Mouse (Mus musculus) B cell, adult 2 months (primary cell): ENCODE results near the gene Bglap3.
"Not testable (repeated sequence)": the region's sequence is repeated elsewhere in the genome, so short reads cannot be mapped to it uniquely, and the experiment has no call there.

Source experiments
- DNase-seq, 2 experiments: peaks; one replicate each; pipeline ENCODE4 v3.0.0; 2022

The Bglap3 gene

DNA sequence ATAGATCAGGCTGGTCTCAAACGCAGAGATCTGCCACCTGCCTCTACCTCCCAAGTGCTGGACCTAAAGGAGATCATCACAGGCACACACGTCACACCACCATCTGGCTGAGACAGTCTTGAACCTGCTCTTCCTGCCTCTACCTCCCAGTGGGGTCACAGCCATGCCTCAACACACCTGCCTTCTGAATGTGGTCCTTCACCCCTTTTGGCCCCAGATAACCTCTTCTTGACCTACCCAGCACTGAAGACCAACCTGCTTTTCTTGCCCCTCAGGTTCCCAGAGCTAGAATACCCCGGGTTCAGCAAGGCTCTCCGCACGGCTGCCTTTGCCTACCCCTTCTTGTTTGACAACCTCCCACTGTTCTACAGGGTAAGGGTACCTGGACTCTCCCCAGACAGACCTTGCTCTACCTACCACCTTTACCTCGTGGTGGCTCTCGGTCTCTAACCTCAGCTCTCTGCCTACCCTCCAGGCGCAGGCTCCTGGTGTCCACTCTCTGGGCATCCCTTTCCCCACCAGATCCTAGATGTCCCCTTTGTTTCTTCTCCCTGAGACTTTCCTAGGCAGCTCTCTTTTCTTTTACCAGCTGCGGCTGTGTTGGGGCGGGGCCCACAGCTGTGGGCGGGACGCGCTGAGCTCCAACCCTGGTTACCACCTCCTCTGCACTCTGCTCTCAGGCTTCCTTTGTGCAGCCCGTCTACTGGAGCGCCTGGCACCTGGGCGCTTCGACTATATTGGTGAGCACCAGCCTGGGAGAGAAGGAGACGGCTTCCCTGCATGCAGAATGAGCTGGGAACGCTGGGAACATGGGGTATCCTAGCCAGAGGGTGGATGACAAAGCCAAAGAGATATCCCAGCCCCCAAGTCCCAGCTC lies 3.4 kb upstream of the Bglap3 start:
- peak in 1 of 2 experiments; percentile 16 for DNase-seq

- DNase-seq, result not testable (repeated sequence)
Observed at GRCm38 (mm10) chr3:88368511-88368910, 4.0 kb downstream of the Bglap3 start.

DNA sequence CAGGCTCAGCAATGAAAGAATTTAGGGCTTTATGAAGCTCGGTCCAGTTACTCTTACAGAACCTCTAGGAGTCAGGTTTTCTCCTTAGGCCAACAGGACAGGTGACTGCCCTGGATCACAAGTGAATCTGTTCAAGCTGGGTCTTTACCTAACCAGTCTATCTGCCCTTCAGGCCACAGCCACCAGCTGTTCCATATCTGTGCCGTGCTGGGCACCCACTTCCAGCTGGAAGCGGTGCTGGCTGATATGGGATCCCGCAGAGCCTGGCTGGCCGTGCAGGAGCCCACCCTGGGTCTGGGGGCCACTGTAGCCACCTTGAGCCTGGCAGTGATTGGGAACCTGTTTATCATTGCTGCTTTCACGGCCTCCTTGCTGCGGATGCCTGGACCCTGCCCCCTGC lies 5.0 kb downstream of the Bglap3 start:
- not testable (repeated sequence) for DNase-seq

DNA sequence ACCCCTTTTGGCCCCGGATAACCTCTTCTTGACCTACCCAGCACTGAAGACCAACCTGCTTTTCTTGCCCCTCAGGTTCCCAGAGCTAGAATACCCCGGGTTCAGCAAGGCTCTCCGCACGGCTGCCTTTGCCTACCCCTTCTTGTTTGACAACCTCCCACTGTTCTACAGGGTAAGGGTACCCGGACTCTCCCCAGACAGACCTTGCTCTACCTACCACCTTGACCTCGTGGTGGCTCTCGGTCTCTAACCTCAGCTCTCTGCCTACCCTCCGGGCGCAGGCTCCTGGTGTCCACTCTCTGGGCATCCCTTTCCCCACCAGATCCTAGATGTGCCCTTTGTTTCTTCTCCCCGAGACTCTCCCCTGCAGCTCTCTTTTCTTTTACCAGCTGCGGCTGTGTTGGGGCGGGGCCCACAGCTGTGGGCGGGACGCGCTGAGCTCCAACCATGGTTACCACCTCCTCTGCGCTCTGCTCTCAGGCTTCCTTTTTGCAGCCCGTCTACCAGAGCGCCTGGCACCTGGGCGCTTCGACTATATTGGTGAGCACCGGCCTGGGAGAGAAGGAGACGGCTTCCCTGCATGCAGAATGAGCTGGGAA lies 5.6 kb downstream of the Bglap3 start:
- peak; percentile 66 for DNase-seq

- DNase-seq, result no peak
Observed at GRCm38 (mm10) chr3:88365705-88366361, 6.7 kb downstream of the Bglap3 start.

- no peak for DNase-seq
Observed at GRCm38 (mm10) chr3:88364337-88364736, 8.2 kb downstream of the Bglap3 start, which contains the start of gene Paqr6. Paqr6 (plus strand) TSS chr3:88364584.

DNA sequence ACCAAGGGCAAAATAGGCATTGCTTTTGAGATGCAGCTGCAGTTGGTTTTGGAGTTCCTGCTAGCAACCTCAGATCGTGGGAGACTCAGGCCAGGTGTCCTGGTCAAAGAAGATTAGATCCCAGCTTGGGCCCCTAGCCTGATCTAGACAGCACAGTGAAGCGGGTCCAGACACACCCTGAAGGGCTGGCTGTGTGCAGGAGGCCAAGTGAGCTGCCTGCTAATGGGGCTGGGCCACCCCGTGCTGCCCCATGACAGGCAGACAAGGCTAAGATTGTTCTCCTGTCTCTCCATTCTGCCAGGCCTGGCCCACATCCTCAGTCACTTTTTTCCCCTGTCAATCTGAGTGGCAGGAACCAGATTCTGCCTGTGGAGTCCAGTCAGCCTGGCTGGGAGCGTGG lies 8.8 kb downstream of the Bglap3 start:
- DNase-seq, result no peak

- no peak for DNase-seq
Observed at GRCm38 (mm10) chr3:88361612-88362313, 10.8 kb downstream of the Bglap3 start.

GRCm38 (mm10) chr3:88361096-88361495 lies 11.4 kb downstream of the Bglap3 start:
- no peak for DNase-seq

GRCm38 (mm10) chr3:88359989-88360388 lies 12.6 kb downstream of the Bglap3 start:
- DNase-seq, result no peak

DNA sequence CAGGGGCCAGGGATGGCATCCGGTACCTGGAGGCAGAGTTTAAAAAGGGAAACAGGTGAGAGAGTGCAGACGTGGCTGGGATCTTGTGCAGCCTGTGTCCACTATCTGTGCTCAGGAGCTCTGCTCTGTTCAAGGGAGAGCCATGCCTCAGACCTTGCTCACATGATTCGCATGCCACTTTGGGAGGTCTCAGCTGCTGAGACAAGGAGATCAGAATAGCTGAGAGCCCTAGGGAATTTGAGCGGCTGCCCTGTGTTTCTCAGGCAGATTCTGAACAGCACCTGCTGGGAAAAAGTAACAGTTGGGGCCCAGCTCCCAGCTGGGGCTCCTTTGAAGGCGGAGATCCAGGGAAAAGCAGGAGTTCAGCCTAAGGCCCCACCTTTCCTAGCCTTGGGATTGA lies 13.0 kb downstream of the Bglap3 start:
- no peak for DNase-seq

DNA sequence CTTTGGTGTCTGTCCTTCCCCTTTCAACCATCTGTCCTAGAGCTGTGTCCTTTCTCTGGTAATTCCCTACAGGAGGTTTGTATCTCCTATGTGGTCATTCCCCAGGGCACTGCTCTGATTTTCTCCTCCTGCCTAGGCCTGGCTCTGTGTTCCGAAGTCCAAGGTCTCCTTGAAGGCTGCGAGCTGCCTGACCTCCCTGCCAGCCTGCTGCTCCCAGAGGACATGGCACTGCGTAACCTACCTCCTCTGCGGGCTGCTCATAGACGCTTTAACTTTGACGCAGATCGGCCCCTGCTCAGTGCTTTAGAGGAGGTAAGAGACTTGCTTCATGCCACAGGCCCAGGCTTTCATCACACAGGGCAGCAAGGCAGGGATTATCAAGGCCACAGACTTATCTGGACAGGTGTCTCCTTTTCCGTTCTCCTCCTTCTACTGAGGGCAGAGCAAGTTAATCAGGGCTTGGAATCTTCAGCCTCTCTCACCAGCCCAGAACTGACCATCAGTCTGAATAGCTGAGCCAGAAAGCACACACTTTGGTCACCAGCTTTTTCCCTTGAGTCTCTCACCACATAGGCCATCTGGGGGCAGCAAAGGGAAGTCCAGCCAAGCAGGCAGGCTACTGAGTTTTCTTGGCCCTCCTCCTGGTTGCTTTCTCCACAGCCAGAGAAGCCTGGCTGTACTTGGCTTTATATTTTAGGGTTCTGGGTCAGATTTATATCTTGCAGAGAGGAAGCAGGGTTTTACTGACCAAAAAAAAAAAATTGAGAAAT lies 18.0 kb downstream of the Bglap3 start:
- no peak for DNase-seq

DNA sequence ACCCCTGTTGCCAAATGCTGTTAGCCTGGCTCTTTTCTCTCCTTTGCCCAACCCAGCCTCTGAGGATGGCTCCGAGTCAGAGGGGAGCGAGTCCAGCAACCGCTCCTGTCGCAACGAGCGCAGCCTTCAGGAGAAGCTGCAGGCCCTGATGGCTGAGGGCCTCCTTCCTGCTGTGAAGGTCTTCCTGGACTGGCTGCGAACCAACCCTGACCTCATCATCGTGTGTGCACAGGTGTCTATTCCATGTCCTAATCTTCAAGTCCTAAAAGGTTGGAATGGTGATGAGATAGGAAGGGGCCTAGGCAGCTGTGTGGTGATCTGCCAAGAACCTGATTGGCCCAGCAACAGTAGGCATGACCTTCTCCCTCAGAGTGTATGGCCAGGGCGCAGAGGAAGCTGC lies 19.6 kb downstream of the Bglap3 start:
- DNase-seq, result no peak

DNA sequence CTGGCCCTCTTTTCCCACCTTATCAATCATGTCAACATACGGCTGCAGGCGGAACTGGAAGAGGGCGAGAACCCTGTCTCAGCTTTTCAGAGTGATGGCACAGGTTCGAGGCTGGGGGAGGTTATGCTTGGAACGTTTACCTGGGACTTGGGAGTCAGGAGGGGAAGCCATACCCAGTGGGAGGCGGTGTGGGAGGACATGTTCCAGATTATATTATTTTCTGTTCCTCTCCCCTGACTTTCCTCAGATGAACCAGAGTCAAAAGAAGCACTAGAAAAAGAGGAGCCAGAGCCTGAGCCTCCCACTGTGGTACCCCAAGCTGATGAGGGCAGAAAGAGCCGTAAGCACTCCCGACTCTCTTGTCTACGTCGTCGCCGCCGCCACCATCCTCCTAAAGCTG lies 21.8 kb downstream of the Bglap3 start:
- DNase-seq, result no peak

DNA sequence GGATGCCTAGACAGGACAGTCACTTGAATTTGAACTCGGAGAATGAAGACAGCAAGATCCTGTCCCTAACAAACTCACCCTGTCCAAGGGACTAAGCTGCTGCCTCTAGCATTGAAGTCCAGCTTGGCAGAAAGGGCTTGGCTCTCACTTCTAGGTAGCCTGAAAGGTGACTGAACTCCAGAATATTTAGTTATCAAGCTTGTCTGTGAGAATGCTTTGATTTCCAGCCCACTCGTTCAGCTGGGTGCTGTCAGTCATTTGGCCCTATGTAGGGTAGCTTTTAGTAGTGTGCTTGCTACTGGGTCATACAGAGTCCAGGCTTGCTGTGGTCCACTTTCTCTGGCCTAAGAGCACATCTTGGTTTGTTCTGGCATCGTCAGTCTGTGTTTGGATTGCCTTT lies 33.5 kb downstream of the Bglap3 start:
- DNase-seq, result no peak

- no peak for DNase-seq
Observed at GRCm38 (mm10) chr3:88338316-88338715, 34.2 kb downstream of the Bglap3 start.

GRCm38 (mm10) chr3:88337367-88338020 lies 35.0 kb downstream of the Bglap3 start:
- no peak for DNase-seq

- DNase-seq, result peak; percentile 96
Observed at GRCm38 (mm10) chr3:88336058-88337013, 36.2 kb downstream of the Bglap3 start, which contains the start of the genes Tmem79 and Smg5. Tmem79 (minus strand) TSS chr3:88336148. Smg5 (plus strand) TSS chr3:88336260.

DNA sequence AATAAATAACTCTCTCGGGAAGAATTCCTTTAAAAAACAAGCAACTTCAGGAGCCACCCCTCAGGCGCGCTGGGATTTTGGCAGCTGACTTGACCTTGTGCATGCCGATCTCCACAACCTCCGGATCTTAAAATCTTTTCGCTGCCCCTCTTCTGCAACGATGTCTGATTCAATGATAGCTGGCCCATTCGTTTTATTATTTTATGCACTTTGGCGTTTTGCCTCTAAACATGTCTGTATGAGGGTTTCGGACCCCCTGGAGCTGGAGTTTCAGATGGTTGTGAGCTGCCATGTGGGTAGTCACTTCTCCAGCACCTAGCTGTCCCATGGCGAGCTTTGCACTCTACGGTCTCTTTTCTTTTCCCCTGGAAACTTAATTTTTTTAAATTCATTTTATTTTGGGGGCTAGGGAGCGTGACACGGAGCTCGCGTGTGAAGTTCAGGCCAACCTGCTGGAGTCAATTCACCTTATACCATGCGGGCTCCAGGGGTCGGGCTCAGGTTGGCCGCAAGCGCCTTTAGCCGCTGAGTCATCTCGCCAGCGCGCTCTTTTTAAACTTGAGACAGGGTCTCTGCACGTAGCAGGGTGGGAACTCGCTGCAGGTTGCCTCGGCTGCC lies 37.0 kb downstream of the Bglap3 start:
- DNase-seq, result no peak

GRCm38 (mm10) chr3:88334902-88335435 lies 37.6 kb downstream of the Bglap3 start:
- no peak for DNase-seq
